Mouse (Mus musculus) limb, embryonic 13.5 days (tissue): ENCODE measurements at regions not wholly inside any gene's neighbourhood (a gene's known extent, or its start where the extent isn't known, plus 50 kb on each side); places are given as distances from the start of the nearest gene placed in this dataset.

Source experiments
- ATAC-seq: fragments of 200-750 bp; cut with Nextera tagmentation; 2 replicates; pipeline ENCODE4 v1.8.0; 2017; ENCODE audit warnings: low read depth, moderate number of reproducible peaks, moderate TSS enrichment; ENCODE audit not compliant: low FRiP score
- H3K27ac ChIP-seq: fragments of 300-500 bp; sonication (generic); 2 replicates; pipeline ENCODE4 v1.5.1; 2015; ENCODE audit warnings: inconsistent platforms, mild to moderate bottlenecking, moderate library complexity
- H3K27me3 ChIP-seq: fragments of 300-500 bp; sonication (generic); 2 replicates; pipeline ENCODE4 v1.6.1; 2015; ENCODE audit warnings: mild to moderate bottlenecking, inconsistent platforms
- H3K36me3 ChIP-seq: fragments of 300-500 bp; sonication (generic); 2 replicates; pipeline ENCODE4 v1.6.1; 2015; ENCODE audit warnings: inconsistent platforms, mild to moderate bottlenecking, moderate library complexity
- H3K4me1 ChIP-seq: fragments of 300-500 bp; sonication (generic); 2 replicates; pipeline ENCODE4 v1.6.1; 2015; ENCODE audit warnings: inconsistent platforms
- H3K4me2 ChIP-seq: fragments of 300-500 bp; sonication (generic); replicated peaks from 2 replicates; pipeline ENCODE4 v1.6.1; 2015; ENCODE audit warnings: inconsistent platforms, mild to moderate bottlenecking, moderate library complexity
- H3K4me3 ChIP-seq: fragments of 300-500 bp; sonication (generic); 2 replicates; pipeline ENCODE4 v1.5.1; 2015; ENCODE audit warnings: moderate library complexity, mild to moderate bottlenecking, inconsistent platforms
- H3K9ac ChIP-seq: fragments of 300-500 bp; sonication (generic); 2 replicates; pipeline ENCODE4 v1.6.1; 2015; ENCODE audit warnings: mild to moderate bottlenecking, inconsistent platforms
- H3K9me3 ChIP-seq: fragments of 300-500 bp; sonication (generic); 2 replicates; pipeline ENCODE4 v1.6.1; 2016; ENCODE audit warnings: inconsistent platforms
- WGBS: fragments of 180-500 bp; shearing (Covaris S2); methylation state at CpG from one replicate; pipeline ENCODE4 v1.1.7; 2015; 5-methylcytosine and 5-hydroxymethylcytosine counted together

DNA sequence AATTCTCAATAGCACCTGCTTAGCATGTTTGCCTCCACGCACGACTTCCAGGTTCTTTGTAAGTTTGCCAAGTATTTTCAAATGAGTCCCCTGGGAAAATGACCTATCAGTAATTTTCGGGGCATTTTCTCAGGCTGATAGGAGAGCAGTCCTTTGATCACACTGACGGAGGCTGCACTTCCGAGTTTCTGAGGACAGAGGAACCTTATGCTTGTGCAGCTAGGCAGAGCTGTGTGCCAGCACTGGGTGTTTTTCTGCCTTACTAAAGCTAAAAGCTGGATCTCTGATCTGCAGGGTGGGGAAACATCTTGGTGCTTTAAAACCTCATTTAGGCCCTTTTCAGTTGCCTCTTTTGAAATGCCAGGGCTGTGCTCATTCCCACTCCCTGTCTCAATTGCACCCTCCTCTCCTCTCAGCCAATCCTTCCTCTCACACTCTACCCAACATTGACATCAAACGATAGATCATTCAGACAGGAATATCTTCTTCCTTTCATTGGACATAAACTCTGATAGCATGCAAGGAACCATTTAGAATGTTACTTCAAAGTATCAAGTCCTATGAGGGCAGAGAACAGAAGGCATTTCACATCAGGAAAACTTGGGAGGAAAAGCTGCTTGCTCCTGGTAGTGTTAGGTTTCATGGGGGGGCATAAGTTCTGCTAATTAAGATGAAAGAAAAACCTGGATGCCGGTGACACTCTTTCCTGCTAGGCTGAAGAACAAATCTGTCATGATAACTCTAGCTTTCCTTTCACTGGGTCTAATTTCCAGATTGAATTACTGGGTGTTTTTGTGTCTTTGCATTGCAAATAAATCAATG is 95.3 kb downstream of the Lurap1l start:
- no peak for ATAC-seq
- no peak overlapping the region for H3K4me3 ChIP-seq
- H3K4me1 ChIP-seq: peaks cover 8% of the 10 kb centered on the region; the same call in 1 of the 2 replicates
- WGBS: 30% methylated on average over 7 of the region's 7 CpGs
- 0 out of 2 replicates have a peak, but pooled peaks cover 3% of the 10 kb centered on the region for H3K9me3 ChIP-seq
- H3K27me3 ChIP-seq: no peaks in the 10 kb centered on the region
- H3K4me2 ChIP-seq: no peak overlapping the region
- no peaks in the 10 kb centered on the region for H3K36me3 ChIP-seq
- no peak overlapping the region for H3K9ac ChIP-seq
- no peak overlapping the region for H3K27ac ChIP-seq

DNA sequence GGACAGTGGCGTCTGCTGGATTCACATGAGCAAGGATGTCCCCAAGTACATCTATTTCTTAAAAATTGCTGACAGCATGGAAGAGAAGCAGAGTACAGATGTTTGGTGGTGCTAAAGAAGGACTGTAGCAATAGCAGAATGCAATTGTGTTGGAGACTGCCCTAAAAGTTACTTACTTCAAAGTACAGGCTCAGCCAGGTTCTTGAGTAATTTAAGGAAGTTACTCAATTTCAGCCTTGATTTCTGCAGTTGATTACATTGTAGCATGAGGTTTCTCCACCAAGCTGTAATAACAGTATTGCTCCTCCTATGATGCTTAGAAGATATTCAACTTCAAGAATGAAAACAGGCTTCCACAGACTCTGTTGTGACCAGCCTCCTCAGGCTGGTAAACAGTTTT is 96.1 kb downstream of the Lurap1l start:
- Histone ChIP-seq H3K4me1 (peaks cover 8% of the 10 kb centered on the region; the same call in 1 of the 2 replicates), H3K4me3 (no peak overlapping the region), H3K36me3 (no peaks in the 10 kb centered on the region), H3K9ac (no peak overlapping the region), H3K27ac (no peak overlapping the region), H3K4me2 (no peak overlapping the region), H3K27me3 (no peaks in the 10 kb centered on the region), H3K9me3 (no peaks in the 10 kb centered on the region)
- no peak for ATAC-seq
- WGBS: 91% methylated on average over 1 of the region's 1 CpGs

DNA sequence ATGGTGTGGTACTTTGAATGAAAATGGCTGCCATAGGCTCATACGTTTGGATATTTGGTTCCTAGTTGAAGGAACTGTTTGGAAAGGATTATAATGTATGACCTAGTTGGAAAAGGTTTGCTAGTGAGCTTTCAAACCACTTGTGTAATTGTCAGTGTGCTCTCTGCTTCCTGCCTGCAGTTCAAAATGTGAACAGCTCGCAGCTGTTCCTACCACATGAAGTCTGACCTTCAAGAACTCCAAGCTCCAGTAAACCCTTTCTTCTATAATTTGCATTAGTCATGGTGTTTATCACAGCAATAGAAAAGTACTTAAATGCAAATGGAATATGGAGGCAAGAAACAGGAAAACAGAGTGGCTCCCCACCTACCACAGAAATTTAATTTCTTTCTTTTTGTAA is 111.4 kb downstream of the Lurap1l start:
- Histone ChIP-seq H3K9me3 (no peaks in the 10 kb centered on the region), H3K4me2 (no peak overlapping the region), H3K36me3 (no peaks in the 10 kb centered on the region), H3K4me1 (no peaks in the 10 kb centered on the region), H3K27me3 (no peaks in the 10 kb centered on the region), H3K27ac (no peak overlapping the region), H3K9ac (no peak overlapping the region), H3K4me3 (no peak overlapping the region)
- 70% methylated on average over 2 of the region's 2 CpGs for WGBS
- no peak for ATAC-seq

DNA sequence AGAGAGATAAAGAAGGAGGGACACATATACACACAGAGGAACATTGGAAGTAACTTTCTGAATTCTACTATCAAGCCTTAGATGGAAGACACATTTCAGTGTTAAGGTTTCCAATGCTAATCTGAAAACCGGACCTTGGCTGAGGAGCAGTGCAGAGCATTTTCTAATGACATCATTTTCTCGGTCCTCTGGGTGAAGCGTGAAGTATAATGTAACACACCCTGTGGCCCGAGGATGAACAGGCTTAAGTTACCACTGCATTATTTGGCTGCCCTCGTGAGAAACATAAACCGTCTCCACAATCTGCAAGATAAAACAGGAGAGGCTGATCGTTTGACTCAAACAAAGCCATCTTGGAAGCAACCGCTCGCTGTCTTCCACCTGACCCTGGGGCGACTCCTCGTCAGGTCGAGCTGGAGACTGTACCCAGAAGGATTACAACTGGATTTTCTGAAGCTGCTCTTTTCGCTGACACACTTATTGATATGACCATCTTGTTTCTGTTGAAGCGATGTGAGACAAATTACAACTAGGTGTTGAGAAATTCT is 113.1 kb downstream of the Lurap1l start:
- 63% methylated on average over 14 of the region's 14 CpGs for WGBS
- H3K36me3 ChIP-seq: no peaks in the 10 kb centered on the region
- H3K9me3 ChIP-seq: no peaks in the 10 kb centered on the region
- no peaks in the 10 kb centered on the region for H3K4me1 ChIP-seq
- no peak overlapping the region for H3K4me2 ChIP-seq
- no peaks in the 10 kb centered on the region for H3K27me3 ChIP-seq
- H3K27ac ChIP-seq: no peak overlapping the region
- ATAC-seq: no peak
- no peak overlapping the region for H3K9ac ChIP-seq
- no peak overlapping the region for H3K4me3 ChIP-seq

DNA sequence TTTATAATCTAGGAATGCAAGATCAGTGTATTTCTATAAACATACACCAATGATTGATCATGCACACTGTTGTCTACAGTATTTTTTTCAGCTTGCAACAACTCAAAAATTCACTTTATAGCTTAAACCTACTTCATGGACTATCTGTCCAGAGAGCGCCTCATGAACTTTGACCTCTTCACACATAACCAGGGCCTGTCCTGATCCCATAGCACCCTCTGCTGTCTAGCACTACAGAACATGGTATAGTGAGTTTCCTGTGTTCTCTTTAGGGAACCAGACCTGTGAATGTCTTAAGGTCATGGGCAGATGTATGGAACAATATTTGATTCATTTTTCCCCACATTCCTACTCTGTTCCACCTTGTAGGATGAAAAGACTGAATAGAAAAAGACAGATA is 117.1 kb downstream of the Lurap1l start:
- Histone ChIP-seq H3K4me3 (no peak overlapping the region), H3K9me3 (no peaks in the 10 kb centered on the region), H3K27me3 (no peaks in the 10 kb centered on the region), H3K4me2 (no peak overlapping the region), H3K4me1 (no peaks in the 10 kb centered on the region), H3K27ac (no peak overlapping the region), H3K9ac (no peak overlapping the region), H3K36me3 (no peaks in the 10 kb centered on the region)
- 93% methylated on average over 1 of the region's 1 CpGs for WGBS
- no peak for ATAC-seq

DNA sequence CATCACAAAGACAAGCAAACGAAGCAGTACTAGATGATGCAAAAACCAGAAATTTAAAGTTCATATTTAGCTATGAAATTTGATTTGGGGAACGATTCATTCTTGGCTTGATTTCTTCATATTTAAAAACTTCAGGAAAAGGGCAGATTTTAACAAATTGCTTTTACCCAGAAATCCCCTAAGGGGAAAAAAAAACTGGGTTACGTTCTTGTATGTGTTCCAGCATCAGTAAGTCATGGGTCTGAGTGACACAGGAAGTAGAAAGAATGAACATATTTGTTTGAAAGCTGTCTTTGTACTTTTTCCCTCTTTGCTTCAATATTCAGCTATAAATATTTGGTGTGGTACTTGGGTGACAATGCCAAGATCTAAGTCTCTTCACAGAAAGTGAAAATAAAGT is 120.2 kb downstream of the Lurap1l start:
- 85% methylated on average over 3 of the region's 3 CpGs for WGBS
- H3K36me3 ChIP-seq: no peaks in the 10 kb centered on the region

DNA sequence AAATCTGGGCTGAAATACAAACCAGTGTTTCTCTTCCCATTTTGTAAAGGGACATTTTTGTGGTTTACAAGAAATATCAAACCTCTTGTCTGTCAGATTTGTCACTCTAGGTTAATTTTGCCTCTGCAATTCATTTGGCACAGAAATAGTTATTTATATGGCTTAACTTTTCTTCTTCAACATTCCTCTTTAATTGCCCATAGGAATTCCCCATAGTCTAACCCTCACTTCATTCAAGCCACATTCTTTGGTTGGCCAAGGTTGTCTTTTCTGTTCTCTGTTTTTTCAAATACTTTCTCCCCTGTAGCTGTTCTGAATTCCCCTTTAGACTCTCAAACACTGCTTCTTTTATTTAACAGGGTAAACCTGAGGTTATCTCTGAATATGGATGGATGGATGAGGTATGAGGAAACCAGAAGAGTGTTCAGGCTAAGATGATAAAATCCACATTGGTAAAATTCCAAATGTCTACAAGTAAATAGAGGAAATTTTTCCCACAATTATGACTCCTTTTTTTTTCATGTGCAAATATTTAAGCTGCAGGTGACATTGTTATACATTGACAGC is 127.0 kb downstream of the Lurap1l start:
- H3K36me3 ChIP-seq: no peaks in the 10 kb centered on the region
- H3K27ac ChIP-seq: no peak overlapping the region
- H3K4me2 ChIP-seq: no peak overlapping the region
- ATAC-seq: no peak
- no peak overlapping the region for H3K9ac ChIP-seq
- H3K4me3 ChIP-seq: no peak overlapping the region
- no peaks in the 10 kb centered on the region for H3K4me1 ChIP-seq
- no peaks in the 10 kb centered on the region for H3K27me3 ChIP-seq
- no peaks in the 10 kb centered on the region for H3K9me3 ChIP-seq

More for the DNA sequence above, 120.2 kb downstream of the Lurap1l start:
- Histone ChIP-seq H3K4me3 (no peak overlapping the region), H3K27me3 (no peaks in the 10 kb centered on the region), H3K27ac (no peak overlapping the region), H3K9ac (no peak overlapping the region), H3K9me3 (no peaks in the 10 kb centered on the region), H3K4me2 (no peak overlapping the region), H3K4me1 (no peaks in the 10 kb centered on the region)
- no peak for ATAC-seq

DNA sequence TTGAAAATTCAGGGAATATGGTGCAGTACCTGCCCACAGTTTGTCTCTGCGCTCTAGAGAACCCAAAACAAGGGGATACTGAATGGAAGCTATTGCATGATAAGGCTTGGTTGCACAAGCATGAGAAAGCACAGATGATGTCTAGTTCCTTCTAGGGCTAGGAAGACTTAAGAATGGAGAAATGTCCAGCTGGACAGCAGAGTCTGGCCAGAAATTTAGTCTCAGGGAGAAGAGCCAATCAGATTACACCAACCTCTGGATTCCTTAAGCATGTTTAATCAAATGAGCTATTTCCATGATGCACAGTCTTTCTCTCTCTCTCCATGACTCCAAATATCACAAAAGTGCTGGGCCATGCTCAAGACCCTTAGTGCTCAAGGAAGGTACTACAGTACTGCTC is 147.8 kb downstream of the Lurap1l start:
- Histone ChIP-seq H3K4me1 (peaks cover 3% of the 10 kb centered on the region; the same call in 1 of the 2 replicates), H3K36me3 (no peaks in the 10 kb centered on the region), H3K4me3 (no peak overlapping the region), H3K9ac (no peak overlapping the region), H3K27me3 (no peaks in the 10 kb centered on the region), H3K4me2 (no peak overlapping the region), H3K9me3 (no peaks in the 10 kb centered on the region), H3K27ac (no peak overlapping the region)
- WGBS: 88% methylated on average over 1 of the region's 1 CpGs
- ATAC-seq: no peak

DNA sequence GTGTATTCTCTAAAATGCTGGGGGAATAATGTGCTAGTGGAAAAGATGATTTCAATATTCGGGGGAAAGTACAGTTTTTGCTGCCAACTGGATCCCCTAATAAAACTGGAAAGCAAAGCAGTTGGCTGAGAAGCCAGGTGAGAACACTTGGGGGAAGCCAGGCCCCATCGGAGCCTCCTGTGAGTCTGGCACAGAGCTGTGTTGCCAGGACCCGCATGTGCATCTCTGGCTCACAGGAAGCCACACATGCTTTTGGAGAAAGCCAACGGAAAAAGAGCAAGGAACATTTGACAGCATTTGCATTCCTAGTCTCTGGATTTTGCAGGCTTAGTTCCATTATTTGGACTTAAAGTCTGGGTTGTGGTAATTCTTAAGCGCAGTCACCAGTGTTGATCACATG is 148.4 kb downstream of the Lurap1l start:
- Histone ChIP-seq H3K4me1 (peaks cover 3% of the 10 kb centered on the region; the same call in 1 of the 2 replicates), H3K9ac (no peak overlapping the region), H3K27ac (0 out of 2 replicates have a peak overlapping the region, but pooled peaks have one; percentile 34), H3K36me3 (no peaks in the 10 kb centered on the region), H3K4me2 (no peak overlapping the region), H3K27me3 (no peaks in the 10 kb centered on the region), H3K4me3 (no peak overlapping the region), H3K9me3 (no peaks in the 10 kb centered on the region)
- ATAC-seq: peak; percentile 85
- 64% methylated on average over 5 of the region's 5 CpGs for WGBS

DNA sequence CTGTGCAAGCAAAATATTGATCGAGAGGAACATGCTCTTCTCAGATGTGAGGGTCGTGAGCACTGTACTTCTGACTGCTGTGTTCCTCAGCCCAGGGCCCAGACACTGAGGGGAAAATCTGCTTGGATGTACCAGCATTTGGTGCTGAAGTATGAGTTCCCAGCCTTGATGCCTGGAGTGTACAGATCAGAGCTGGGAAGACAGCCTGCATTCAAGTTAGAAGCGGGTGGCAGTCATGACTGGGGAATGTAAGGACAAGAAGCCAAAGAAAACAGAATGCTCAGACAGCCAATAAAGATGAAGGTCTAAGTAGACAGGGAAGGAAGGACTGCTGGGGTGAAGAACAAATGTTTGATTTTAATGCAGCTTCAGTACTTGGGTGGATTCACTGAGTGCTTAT is 148.9 kb downstream of the Lurap1l start:
- H3K27ac ChIP-seq: peak overlapping the region; percentile 29; the same call in 1 of the 2 replicates
- peaks cover 3% of the 10 kb centered on the region; the same call in 1 of the 2 replicates for H3K4me1 ChIP-seq
- H3K4me3 ChIP-seq: no peak overlapping the region
- no peak overlapping the region for H3K9ac ChIP-seq
- 78% methylated on average over 3 of the region's 3 CpGs for WGBS
- ATAC-seq: peak; percentile 44; the same call in 1 of the 2 replicates
- H3K36me3 ChIP-seq: no peaks in the 10 kb centered on the region
- H3K4me2 ChIP-seq: no peak overlapping the region
- H3K27me3 ChIP-seq: no peaks in the 10 kb centered on the region
- H3K9me3 ChIP-seq: no peaks in the 10 kb centered on the region

DNA sequence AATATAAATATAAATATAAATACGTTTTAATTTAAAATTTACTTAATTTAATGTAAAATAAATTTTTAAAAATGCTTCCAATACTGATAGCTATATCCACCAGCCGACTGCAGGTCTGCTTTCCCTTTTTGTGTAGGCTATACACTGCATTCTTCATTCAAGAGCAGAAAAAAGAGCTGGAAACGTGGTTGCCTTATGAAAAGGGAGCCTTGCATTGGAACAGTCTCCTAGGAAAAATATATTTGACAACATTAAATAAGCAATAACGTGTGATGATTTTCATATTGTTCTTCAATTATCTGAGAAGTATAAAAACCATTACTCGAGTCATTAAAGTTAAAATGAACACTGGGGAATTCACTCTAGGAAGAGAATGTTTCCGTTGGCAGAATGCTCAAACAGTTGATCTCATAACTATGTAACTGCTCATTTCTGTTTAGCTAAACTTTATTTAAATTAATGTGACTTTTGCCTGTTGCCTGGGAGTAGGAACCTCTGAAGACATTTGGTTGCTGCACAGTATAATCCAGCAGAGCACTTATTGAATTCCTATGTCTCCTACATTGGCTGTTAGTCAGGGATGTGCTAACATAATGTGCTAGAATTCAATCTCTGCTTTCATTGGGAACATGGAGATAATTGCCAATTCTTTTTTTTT is 172.0 kb downstream of the Lurap1l start:
- WGBS: 52% methylated on average over 6 of the region's 6 CpGs
- H3K36me3 ChIP-seq: no peaks in the 10 kb centered on the region
- H3K9ac ChIP-seq: no peak overlapping the region
- no peaks in the 10 kb centered on the region for H3K9me3 ChIP-seq
- no peaks in the 10 kb centered on the region; the same call in 1 of the 2 replicates for H3K27me3 ChIP-seq
- no peak overlapping the region for H3K4me3 ChIP-seq
- H3K4me1 ChIP-seq: peaks cover 3% of the 10 kb centered on the region; the same call in 1 of the 2 replicates
- H3K27ac ChIP-seq: no peak overlapping the region
- H3K4me2 ChIP-seq: no peak overlapping the region
- peak; percentile 25; the same call in 1 of the 2 replicates for ATAC-seq

DNA sequence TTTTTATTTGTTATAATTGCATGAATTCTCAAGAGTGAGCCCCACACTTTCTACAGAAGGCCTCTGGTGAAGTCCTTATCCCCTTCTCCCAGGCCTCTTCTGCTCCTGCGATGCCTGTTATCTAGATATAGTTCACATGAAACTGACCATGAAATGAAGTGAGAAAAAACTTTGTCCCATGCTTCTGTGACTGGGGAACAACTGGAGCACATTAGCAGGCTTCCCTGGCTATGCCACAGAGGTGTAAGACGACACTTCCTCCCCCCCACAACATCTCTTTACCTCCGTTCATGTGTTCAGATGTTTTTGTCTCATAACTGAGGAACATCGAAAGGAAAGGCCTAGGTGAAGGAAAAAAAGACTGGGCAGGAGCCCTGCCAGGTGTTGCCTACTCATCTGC is 174.7 kb downstream of the Lurap1l start:
- Histone ChIP-seq H3K9ac (no peak overlapping the region), H3K27ac (0 out of 2 replicates have a peak overlapping the region, but pooled peaks have one; percentile 28), H3K36me3 (no peaks in the 10 kb centered on the region), H3K27me3 (no peaks in the 10 kb centered on the region), H3K4me3 (no peak overlapping the region), H3K9me3 (no peaks in the 10 kb centered on the region), H3K4me1 (peaks cover 3% of the 10 kb centered on the region; the same call in 1 of the 2 replicates), H3K4me2 (no peak overlapping the region)
- ATAC-seq: peak; percentile 66; the same call in 1 of the 2 replicates
- WGBS: 19% methylated on average over 4 of the region's 4 CpGs
